Mouse (Mus musculus) left cerebral cortex, postnatal 14 days (tissue): ENCODE measurements around the gene Klhl9. TPM values are rescaled to one million over a fixed set of nuclear protein-coding genes. Genes with fewer than 3 reads are reported as not detected.
A peak's percentile ranks its signal among the peaks of the same experiment; 100 is the strongest.
"Not testable (repeated sequence)": the region's sequence is repeated elsewhere in the genome, so short reads cannot be mapped to it uniquely, and the experiment has no call there.

Experiments
- DNase-seq, 2 experiments: peaks; one replicate each; pipeline ENCODE4 v3.0.0; 2021 to 2022; ENCODE audit warnings: low spot score in 2 of 2, mixed read lengths in 1 of 2
- intact Hi-C: fragments of 180-260 bp; cut with DNase I; formaldehyde crosslinking; loops from one replicate; pipeline ENCODE4 v1.15.1; 2025
- long read RNA-seq, 2 experiments: library from polyadenylated mRNA; stranded (forward); transcript quantifications; one replicate each; pipeline ENCODE4 v2.0.0; 2021
- total RNA-seq, 2 experiments: library from RNA; stranded (reverse); gene quantifications; 2 replicates each; pipeline ENCODE4 v1.2.3; 2021

Klhl9 gene
- total RNA-seq = 100 to 1,000 TPM; 103 to 104 TPM
- long read RNA-seq, experiment 1, full-length matches to known transcripts = 50 of 50 reads
- long read RNA-seq, experiment 1, partial matches to known transcripts = 0 of 50 reads
- long read RNA-seq, experiment 1, other reads (novel, unspliced or antisense) = 0 of 50 reads
- long read RNA-seq, experiment 2, full-length matches to known transcripts = 57 of 57 reads
- long read RNA-seq, experiment 2, partial matches to known transcripts = 0 of 57 reads
- long read RNA-seq, experiment 2, other reads (novel, unspliced or antisense) = 0 of 57 reads

DNA sequence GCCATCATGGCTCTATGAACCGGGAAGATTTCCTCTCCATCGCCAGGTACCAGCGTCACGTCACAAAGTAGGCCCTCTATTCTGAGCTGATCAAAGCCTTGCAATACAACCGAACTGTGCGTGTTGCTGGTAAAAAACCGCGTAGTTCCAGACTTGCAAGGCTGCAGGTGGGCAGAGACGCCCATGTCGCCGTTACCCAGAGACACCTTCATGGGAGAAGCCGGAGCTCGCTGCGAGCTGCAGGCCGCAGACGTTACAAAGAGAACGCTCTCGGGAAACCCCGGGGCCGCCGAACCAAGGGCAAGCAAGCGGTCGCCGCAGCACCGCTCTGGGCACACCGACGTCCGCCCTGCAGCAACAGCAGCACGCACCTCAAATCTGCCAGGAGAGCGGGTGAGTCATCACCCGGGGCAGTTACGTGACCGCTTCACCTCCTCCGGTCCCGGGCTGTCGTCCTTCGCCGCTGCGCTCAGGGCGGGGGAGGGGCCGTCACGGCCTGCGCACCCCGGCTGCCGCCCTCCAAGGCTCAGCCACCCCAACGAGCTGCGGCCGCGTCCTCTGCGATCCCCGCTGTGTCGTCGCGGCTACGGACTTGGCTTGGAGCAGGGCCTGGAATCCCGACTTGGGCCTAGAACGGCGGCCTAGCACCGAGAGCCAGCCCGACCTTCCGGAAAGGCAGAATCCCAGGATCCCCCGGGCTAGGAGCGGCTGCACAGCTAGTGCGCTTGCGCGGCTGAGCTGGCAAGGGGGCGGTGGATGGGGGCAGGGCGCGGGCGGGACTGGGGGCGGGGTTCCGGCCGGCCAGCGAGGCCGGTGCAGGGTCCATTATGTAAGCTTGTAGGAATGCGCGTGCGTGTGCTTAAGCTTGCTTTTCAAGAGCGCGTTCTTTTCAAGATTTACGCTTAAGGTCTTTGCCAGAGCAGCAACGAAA lies at the start of gene Klhl9, which contains the start of gene Gm26566:
Gene Klhl9, minus strand, starts transcription at position 675 of the 931 bp plus-strand sequence.
Gene Gm26566, plus strand, starts transcription at position 15 of the 931 bp plus-strand sequence.
- intact Hi-C loops = no loop called here
- peak; percentile 87 to 89 for DNase-seq

DNA sequence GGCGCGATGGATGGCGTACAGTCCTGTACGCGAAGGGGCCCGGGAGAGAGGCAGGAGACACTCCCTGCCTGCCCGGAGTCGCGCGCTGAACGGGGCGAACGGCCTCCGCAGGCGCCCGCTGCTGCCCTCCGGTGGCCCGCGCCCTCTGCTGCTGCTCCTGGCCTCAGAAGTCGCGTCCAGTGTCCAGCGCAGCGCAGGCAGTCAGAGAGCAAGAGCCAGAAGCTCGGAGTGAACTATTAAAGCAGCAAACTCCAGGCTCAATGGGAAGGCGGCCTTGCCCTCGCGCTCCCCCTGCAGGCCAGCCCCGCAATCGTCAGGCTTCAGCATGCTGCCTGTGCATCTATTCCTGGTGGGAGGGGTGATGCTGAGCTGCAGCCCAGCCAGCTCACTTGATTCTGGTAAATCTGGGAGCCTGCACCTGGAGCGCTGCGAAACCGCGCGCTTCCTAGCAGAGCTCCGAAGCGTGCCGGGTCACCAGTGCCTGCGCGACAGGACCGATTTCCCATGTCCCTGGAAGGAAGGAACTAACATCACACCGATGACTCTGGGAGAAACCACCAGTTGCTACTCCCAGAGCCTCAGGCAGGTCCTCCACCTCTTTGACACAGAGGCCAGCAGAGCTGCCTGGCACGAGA lies 41.2 kb upstream of the Klhl9 start:
- DNase-seq, intact Hi-C loops: not testable (repeated sequence)

DNA sequence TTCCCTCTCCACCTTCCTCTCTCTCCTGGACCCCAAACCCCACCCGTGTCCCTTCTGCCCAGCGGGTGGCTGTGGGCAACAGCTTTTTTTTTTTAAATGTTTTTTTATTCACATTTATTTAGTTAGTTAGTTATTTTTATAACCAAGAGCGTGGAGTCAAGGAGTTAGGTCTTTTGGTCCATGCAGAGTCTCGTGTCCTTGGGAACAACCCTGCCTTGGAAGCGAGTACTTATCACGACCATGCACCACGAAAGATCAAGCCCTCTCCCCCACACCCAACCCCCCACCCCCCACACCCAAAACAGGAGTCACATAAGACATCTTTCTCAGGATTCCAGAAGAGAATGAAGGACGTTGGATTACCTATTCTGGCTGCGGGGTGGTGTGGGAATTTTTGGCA lies 40.1 kb upstream of the Klhl9 start:
- DNase-seq, intact Hi-C loops: not testable (repeated sequence)

DNA sequence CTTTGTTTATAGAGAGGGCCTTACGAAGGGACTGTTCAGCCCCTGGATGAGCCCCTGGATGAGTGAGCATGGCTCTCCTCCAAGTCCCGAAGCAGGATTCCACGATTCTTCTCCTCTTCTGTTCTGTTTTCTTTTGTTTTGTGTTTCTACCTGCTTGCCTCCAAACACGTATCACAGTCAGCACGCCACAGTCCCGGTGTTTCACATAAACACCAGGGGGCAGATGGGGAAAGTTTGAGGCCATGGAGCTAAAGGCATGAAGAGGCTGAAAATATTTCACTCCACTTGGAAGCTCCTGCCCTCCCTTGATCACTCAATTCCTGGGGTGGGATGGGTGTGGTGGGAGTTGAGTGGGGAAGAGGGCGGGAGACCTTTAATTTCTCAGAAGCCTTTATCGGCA lies 39.5 kb upstream of the Klhl9 start:
- intact Hi-C loops = not testable (repeated sequence)
- DNase-seq = peak; percentile 71 to 72

DNA sequence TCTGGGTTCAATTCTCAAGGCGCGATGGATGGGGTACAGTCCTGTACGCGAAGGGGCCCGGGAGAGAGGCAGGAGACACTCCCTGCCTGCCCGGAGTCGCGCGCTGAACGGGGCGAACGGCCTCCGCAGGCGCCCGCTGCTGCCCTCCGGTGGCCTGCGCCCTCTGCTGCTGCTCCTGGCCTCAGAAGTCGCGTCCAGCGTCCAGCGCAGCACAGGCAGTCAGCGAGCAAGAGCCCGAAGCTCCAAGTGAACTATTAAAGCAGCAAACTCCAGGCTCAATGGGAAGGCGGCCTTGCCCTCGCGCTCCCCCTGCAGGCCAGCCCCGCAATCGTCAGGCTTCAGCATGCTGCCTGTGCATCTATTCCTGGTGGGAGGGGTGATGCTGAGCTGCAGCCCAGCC lies 38.2 kb upstream of the Klhl9 start:
- peak; percentile 46 to 59 for DNase-seq
- intact Hi-C loops = not testable (repeated sequence)

DNA sequence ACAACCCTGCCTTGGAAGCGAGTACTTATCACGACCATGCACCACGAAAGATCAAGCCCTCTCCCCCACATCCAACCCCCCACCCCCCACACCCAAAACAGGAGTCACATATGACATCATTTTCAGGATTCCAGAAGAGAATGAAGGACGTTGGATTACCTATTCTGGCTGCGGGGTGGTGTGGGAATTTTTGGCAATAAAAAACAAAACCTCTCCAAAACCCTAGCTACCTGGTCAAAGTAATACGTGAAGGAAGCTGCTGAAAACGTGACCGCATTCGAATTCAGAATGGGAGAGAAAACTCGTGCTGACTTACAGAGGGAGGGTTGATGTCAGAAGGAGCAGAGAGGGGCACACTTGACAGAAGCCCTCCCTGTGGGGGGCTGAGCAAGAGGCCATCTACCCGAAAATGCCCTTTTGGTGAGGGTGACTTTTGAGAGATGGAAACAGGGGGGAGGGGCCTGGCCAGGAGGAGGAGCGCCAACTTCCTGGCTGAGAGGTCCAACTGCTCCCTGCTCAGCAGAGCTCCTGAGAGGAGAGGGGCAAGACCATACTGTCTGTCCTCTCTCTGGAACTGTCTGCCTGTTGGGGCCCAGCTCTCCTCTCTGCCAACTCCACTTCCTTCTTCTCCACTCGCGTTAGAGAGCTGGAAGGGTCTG lies 37.5 kb upstream of the Klhl9 start, which contains the start of gene Gm13283:
Gene Gm13283, plus strand, starts transcription at position 510 of the 659 bp plus-strand sequence.
- peak; percentile 17 to 19 for DNase-seq

DNA sequence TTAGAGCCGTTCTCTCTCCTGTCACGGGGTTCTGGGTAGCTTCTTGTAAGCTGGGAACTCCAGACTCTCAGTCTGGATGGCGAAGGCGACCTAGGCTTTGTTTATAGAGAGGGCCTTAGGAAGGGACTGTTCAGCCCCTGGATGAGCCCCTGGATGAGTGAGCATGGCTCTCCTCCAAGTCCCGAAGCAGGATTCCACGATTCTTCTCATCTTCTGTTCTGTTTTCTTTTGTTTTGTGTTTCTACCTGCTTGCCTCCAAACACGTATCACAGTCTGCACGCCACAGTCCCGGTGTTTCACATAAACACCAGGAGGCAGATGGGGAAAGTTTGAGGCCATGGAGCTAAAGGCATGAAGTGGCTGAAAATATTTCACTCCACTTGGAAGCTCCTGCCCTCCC lies 36.5 kb upstream of the Klhl9 start:
- intact Hi-C loops, DNase-seq: not testable (repeated sequence)

More for the DNA sequence above, 37.5 kb upstream of the Klhl9 start, which contains the start of gene Gm13283:
- intact Hi-C loops = not testable (repeated sequence)

DNA sequence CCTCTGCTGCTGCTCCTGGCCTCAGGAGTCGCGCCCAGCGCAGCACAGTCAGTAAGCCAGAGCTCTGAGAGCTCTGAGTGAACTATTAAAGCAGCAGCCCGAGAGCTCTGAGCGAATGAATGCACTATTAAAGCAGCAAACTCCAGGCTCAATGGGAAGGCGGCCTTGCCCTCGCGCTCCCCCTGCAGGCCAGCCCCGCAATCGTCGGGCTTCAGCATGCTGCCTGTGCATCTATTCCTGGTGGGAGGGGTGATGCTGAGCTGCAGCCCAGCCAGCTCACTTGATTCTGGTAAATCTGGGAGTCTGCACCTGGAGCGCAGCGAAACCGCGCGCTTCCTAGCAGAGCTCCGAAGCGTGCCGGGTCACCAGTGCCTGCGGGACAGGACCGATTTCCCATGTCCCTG lies 35.4 kb upstream of the Klhl9 start:
- intact Hi-C loops = not testable (repeated sequence)
- DNase-seq = peak; percentile 89

DNA sequence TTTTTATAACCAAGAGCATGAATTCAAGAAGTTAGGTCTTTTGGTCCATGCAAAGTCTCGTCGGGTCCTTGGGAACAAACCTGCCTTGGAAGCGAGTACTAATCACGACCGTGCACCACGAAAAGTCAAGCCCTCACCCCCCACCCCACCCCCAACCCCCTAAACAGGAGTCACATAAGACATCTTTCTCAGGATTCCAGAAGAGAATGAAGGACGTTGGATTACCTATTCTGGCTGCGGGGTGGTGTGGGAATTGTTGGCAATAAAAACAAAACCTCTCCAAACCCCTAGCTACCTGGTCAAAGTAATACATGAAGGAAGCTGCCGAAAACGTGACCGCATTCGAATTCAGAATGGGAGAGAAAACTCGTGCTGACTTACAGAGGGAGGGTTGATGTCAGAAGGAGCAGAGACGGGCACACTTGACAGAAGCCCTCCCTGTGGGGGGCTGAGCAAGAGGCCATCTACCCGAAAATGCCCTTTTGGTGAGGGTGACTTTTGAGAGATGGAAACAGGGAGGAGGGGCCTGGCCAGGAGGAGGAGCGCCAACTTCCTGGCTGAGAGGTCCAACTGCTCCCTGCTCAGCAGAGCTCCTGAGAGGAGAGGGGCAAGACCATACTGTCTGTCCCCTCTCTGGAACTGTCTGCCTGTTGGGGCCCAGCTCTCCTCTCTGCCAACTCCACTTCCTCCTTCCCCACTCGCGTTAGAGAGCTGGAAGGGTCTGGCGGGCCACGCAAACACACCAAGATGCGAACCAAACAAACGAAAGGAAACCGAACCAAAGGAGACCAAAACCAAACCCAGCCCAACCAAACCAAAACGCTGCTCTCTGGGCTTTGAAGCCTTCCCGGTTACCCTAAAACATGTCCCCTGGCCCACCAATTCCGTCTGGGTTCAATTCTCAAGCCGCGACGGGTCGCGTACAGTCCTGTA lies 34.6 kb upstream of the Klhl9 start:
- not testable (repeated sequence) for DNase-seq

DNA sequence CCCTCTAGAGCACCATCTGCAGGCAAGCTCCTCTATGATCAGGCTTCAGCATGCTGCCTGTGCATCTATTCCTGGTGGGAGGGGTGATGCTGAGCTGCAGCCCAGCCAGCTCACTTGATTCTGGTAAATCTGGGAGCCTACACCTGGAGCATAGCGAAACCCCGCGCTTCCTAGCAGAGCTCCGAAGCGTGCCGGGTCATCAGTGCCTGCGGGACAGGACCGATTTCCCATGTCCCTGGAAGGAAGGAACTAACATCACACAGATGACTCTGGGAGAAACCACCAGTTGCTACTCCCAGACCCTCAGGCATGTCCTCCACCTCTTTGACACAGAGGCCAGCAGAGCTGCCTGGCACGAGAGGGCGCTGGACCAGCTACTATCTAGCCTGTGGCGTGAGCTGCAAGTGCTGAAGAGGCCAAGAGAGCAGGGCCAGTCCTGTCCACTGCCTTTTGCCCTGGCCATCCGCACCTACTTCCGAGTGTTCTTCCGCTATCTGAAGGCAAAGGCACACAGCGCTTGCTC lies 32.6 kb upstream of the Klhl9 start, which contains the start of gene Gm13271:
Gene Gm13271, plus strand, starts transcription at position 51 of the 523 bp plus-strand sequence.
- peak; percentile 65 to 66 for DNase-seq
- intact Hi-C loops = not testable (repeated sequence)

More for the DNA sequence above, 34.6 kb upstream of the Klhl9 start:
- intact Hi-C loops = not testable (repeated sequence)

DNA sequence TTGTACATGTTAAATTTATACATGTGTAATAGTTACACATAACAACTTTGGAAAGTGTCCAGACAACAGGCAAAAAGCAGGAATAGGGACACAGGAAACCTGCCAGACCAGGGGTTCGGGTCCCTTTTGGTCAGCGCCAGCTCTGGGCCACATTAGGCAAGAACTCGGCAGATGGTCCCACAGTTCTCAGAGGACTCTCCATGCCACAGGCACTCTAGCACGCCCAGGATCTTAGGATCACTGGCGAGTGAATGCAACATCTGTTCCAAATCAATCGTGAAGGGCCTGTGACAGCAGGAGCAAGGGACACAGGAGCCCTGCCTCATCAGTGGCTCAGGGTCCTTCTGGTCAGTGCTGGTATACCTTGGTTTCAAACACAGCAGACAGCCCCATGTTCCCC lies 27.7 kb upstream of the Klhl9 start:
- no peak for DNase-seq
- intact Hi-C loops = no loop called here

DNA sequence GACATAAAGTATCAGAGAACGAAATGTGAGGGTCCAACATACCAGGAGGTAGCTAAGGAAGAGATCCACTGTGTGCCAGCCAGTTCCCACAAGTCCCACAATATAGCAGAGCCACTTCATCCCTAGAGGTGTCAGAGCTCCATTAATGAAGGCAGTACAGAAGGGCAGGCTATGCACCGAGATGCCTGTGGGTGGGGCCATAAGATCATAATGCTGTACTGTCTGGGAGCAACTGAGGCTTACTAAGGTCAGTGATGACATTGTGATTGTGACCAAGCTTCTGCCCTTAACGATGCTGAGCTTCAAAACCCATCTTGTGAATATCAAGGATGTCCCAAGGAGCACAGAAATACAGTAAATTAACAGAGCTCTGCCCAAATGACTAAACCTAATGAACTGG lies 21.9 kb upstream of the Klhl9 start:
- intact Hi-C loops = no loop called here
- DNase-seq = no peak

DNA sequence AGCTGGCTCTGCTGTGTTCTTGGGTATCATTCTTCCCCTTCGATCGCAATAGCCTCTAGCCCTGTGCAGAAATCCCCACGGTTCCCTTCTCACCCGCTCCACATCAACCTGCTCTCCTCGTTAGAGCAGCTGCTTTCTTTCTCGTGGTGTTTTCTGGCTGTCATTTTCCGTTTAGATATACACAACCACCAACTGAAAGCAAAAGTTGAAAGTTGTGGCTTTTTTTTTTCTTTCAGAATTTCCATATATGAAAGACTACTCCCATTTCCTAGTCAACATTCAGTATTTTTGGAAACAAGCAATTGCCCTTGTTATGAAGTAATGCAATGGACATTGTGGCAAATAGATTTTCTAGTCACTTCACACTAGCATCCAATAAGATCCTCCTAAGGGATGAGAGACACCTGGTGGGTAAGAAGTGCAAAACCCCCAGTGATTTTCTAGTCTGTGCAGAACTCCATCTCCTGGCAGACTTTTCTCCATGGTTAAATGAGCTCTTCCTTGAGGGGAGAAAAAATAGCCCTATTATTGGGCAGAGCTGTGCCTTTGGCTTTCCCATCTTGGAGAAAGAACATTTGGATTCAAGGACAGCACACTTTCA lies 20.6 kb upstream of the Klhl9 start:
- intact Hi-C loops = no loop called here
- no peak for DNase-seq

DNA sequence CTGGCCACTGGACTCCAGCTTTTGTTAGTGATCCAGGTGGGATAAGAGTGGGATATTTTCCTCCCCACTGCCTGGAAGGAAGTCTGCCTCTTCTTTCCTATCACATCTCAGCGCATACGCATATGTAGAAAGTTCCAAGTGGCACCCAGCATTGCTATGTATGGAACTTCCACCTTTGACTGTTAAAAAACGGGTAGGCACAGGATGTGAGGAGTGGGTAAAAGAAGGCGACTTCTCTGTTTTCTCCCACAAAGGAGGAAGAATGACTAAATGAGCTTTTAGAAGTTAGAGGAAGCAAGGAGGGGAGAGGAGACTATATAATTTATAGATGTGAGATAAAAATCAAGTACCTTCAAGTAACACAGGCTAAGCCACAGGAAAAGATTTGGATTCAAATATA lies 19.2 kb upstream of the Klhl9 start:
- intact Hi-C loops = no loop called here
- no peak for DNase-seq

DNA sequence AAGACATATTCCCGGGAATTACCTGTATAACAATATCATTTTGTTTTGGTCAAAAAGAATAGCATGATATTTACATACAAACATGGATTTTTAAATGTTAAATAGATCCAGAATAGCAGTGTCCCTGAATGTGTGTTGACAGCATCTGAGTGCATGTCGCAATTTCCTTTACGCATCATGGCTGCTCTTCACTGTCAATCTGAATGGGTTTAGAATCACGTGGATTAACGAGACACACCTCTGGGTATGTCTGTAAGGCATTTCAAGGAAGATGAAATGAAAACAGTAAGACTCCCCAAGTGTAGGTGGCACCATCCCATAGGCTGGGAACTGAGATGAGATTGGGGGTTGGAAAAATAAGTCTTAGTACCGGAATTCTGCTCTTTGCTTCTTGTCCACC lies 16.8 kb upstream of the Klhl9 start:
- DNase-seq = no peak
- intact Hi-C loops = loop anchor here (5.0 kb wide), 1 partner anchor 42 kb away; no protein-coding TSS in a partner anchor

DNA sequence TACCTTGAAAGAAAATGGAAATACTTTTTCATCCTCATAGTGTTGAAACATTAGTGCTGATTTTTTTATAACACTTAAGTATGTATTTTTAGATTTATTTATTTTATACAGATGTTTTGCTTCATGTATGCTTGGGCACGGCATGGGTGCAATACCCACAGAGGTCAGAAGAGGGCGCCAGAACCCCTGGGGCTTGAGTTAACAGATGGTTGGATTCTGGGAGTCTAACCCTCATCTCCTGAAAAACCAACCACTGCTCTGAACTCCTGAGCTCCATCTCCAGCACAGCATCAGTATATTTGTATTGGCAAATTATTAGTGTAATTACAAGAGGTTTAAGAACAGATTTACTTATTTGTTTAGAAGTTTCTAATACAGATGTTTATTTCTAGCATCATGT lies 16.2 kb upstream of the Klhl9 start:
- intact Hi-C loops = loop anchor here (5.0 kb wide), 1 partner anchor 41 kb away; no protein-coding TSS in a partner anchor
- peak in 1 of 2 experiments; percentile 39 for DNase-seq

DNA sequence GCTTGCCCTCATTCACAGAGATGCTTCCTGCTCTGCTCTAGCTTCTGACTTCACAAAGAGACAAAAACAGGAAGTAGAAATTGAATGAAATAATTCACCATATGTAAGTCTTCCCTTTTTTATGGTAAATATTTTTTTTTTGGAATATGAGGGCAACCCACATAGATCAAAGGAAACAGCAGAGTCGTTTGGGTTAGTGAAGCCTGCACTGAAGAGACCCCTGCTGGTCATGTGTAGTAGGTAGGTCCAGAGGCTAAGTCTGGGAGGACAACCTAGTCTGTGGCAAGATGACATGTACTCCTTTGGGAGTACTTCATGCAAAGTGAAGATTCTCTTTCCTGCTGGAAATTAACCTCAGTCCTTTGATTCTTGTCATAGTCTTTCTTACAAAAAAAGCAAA lies 5.1 kb upstream of the Klhl9 start:
- intact Hi-C loops = no loop called here
- peak in 1 of 2 experiments; percentile 17 for DNase-seq
